Mouse (Mus musculus) embryonic facial prominence, embryonic 12.5 days (tissue): ENCODE results near the gene Serinc2. TPM values are rescaled to one million over a fixed set of nuclear protein-coding genes. Genes with fewer than 3 reads are reported as not detected.
"Not testable (repeated sequence)": the region's sequence is repeated elsewhere in the genome, so short reads cannot be mapped to it uniquely, and the experiment has no call there.

Experiments used
- ATAC-seq: fragments of 200-750 bp; cut with Nextera tagmentation; 2 replicates; pipeline ENCODE4 v1.8.0; 2017; ENCODE audit not compliant: insufficient number of reproducible peaks, insufficient read depth, low FRiP score, low TSS enrichment
- H3K27ac ChIP-seq: fragments of 300-500 bp; sonication (generic); 2 replicates; pipeline ENCODE4 v1.5.1; 2016; ENCODE audit warnings: mild to moderate bottlenecking
- H3K27me3 ChIP-seq: fragments of 300-500 bp; sonication (generic); 2 replicates; pipeline ENCODE4 v1.6.1; 2016; ENCODE audit warnings: mild to moderate bottlenecking, moderate library complexity
- H3K36me3 ChIP-seq: fragments of 300-500 bp; sonication (generic); 2 replicates; pipeline ENCODE4 v1.6.1; 2016; ENCODE audit warnings: mild to moderate bottlenecking
- H3K4me1 ChIP-seq: fragments of 300-500 bp; sonication (generic); 2 replicates; pipeline ENCODE4 v1.6.1; 2016
- H3K4me2 ChIP-seq: fragments of 300-500 bp; sonication (generic); replicated peaks from 2 replicates; pipeline ENCODE4 v1.6.1; 2016; ENCODE audit warnings: mild to moderate bottlenecking, moderate library complexity
- H3K4me3 ChIP-seq: fragments of 300-500 bp; sonication (generic); 2 replicates; pipeline ENCODE4 v1.5.1; 2016; ENCODE audit warnings: mild to moderate bottlenecking
- H3K9ac ChIP-seq: fragments of 300-500 bp; sonication (generic); 2 replicates; pipeline ENCODE4 v1.6.1; 2016; ENCODE audit warnings: mild to moderate bottlenecking, moderate library complexity
- H3K9me3 ChIP-seq: fragments of 300-500 bp; sonication (generic); 2 replicates; pipeline ENCODE4 v1.6.1; 2016; ENCODE audit warnings: mild to moderate bottlenecking, moderate library complexity
- WGBS: fragments of 180-500 bp; shearing (Covaris S2); methylation state at CpG from one replicate; pipeline ENCODE4 v1.1.7; 2016; 5-methylcytosine and 5-hydroxymethylcytosine counted together
- polyA plus RNA-seq: library from polyadenylated mRNA; unstranded; fragments of >200 nt; fragmentation: Nextera tagmentation; extraction: Ambion mirVana; gene quantifications from 2 replicates; pipeline ENCODE4 v1.2.1, GENCODE M21; 2016

Gene Serinc2
- polyA plus RNA-seq, 1 experiment from 2014 or later, result 154 TPM

GRCm38 (mm10) chr4:130251763-130252162 lies 27.2 kb downstream of the Serinc2 start:
- Histone ChIP-seq H3K4me2 (no peak overlapping the region), H3K9ac (no peak overlapping the region)
- no peak for ATAC-seq

DNA sequence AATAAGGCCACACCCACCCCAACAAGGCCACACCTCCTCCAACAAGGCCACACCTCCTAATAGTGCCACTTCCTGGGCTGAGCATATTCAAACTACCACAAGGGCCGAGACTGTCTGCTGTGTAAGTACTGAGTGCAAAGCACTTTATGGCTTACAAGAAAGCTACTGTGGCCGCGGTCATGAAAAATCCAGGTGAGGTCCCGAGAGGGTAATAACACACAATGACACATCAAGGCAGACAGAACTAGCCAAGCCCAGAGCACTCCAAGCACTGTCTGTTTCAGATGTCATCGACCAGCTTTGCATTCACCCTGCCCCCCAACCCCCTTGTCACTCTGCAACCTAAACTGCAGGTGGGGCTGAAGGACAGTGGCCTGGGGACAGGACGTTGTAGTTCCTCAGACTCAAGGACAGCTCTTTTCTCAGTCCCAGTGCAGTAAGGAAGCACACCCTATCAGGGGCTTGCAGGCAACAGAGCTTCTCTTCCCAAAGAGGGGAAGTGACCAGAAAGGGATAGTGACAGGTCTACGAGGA lies 27.8 kb downstream of the Serinc2 start:
- H3K9ac ChIP-seq, result no peak overlapping the region
- H3K4me2 ChIP-seq, result no peak overlapping the region
- H3K4me1 ChIP-seq, result no peaks in the 10 kb centered on the region
- no peak for ATAC-seq
- no peaks in the 10 kb centered on the region for H3K9me3 ChIP-seq
- WGBS, result 48% methylated on average over 7 of the region's 7 CpGs
- H3K36me3 ChIP-seq, result peaks cover 48% of the 10 kb centered on the region
- peaks cover 7% of the 10 kb centered on the region; the same call in 1 of the 2 replicates for H3K27me3 ChIP-seq
- H3K4me3 ChIP-seq, result no peak overlapping the region
- no peak overlapping the region for H3K27ac ChIP-seq

More at GRCm38 (mm10) chr4:130251763-130252162, 27.2 kb downstream of the Serinc2 start:
- Histone ChIP-seq H3K27me3 (peaks cover 3% of the 10 kb centered on the region; the same call in 1 of the 2 replicates), H3K4me1 (no peaks in the 10 kb centered on the region), H3K27ac (no peak overlapping the region), H3K4me3 (no peak overlapping the region), H3K36me3 (peaks cover 53% of the 10 kb centered on the region), H3K9me3 (no peaks in the 10 kb centered on the region)
- WGBS, result 32% methylated on average over 3 of the region's 3 CpGs

DNA sequence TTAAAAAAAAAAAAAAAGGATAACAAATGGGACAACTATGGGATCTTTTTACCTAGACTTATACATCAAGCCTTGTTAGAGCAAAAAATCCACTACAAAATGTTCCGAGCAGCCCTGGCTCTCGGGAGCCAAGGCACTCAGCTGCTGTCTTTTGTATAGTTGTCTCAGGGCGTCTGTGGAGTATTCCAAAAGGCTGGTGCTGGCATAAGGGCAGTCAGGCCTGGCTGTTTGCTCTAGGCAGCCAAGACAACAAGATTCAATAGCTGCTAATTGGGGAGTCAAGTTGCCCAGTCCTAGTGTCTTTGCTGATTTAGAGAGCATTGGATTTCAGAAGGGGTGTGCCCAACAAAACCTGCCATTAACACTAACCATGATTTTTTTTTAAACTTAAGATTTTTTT lies 30.4 kb downstream of the Serinc2 start:
- Histone ChIP-seq H3K27me3 (peaks cover 7% of the 10 kb centered on the region; the same call in 1 of the 2 replicates), H3K4me1 (no peaks in the 10 kb centered on the region), H3K9me3 (no peaks in the 10 kb centered on the region), H3K4me2 (no peak overlapping the region), H3K36me3 (peaks cover 25% of the 10 kb centered on the region), H3K9ac (no peak overlapping the region), H3K4me3 (no peak overlapping the region), H3K27ac (no peak overlapping the region)
- ATAC-seq, result no peak
- 64% methylated on average over 3 of the region's 3 CpGs for WGBS

GRCm38 (mm10) chr4:130246132-130246531 lies 32.9 kb downstream of the Serinc2 start:
- ATAC-seq, result no peak
- 2% methylated on average over 6 of the region's 6 CpGs for WGBS
- Histone ChIP-seq H3K4me2 (no peak overlapping the region), H3K9me3 (no peaks in the 10 kb centered on the region), H3K27me3 (peaks cover 7% of the 10 kb centered on the region; the same call in 1 of the 2 replicates), H3K36me3 (peaks cover 10% of the 10 kb centered on the region), H3K4me1 (no peaks in the 10 kb centered on the region), H3K27ac (no peak overlapping the region), H3K9ac (no peak overlapping the region), H3K4me3 (no peak overlapping the region)

DNA sequence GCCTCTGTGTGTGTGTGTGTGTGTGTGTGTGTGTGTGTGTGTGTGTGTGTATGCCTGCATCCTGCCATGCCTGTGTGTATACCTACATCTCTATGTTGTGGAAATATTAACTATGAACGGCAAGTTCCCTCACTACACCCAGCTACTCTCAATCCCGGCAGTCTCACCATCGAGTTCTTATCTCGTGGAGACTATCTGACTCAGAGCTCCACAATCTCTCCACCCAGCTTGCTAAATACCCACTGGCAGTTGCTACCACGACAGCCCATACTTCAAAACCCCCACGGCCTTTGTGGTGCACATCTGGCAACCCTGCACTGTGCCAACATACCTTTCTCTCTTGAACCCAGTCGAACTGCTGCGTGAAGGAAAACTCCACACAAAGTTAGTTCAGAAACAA lies 34.3 kb downstream of the Serinc2 start:
- Histone ChIP-seq H3K4me3 (no peak overlapping the region), H3K9ac (no peak overlapping the region), H3K27me3 (peaks cover 7% of the 10 kb centered on the region; the same call in 1 of the 2 replicates), H3K36me3 (no peaks in the 10 kb centered on the region), H3K9me3 (no peaks in the 10 kb centered on the region), H3K27ac (no peak overlapping the region), H3K4me2 (no peak overlapping the region), H3K4me1 (no peaks in the 10 kb centered on the region)
- ATAC-seq, result no peak
- WGBS, result 75% methylated on average over 8 of the region's 8 CpGs

GRCm38 (mm10) chr4:130243621-130244020 lies 35.4 kb downstream of the Serinc2 start:
- H3K9ac ChIP-seq, H3K4me2 ChIP-seq, H3K36me3 ChIP-seq, H3K27ac ChIP-seq, H3K4me1 ChIP-seq, H3K9me3 ChIP-seq, H3K27me3 ChIP-seq, ATAC-seq, H3K4me3 ChIP-seq: not testable (repeated sequence)
- WGBS, result 58% methylated on average over 1 of the region's 1 CpGs

GRCm38 (mm10) chr4:130242956-130243355 lies 36.0 kb downstream of the Serinc2 start:
- H3K4me1 ChIP-seq, result no peaks in the 10 kb centered on the region
- 87% methylated on average over 5 of the region's 5 CpGs for WGBS
- no peaks in the 10 kb centered on the region for H3K9me3 ChIP-seq
- no peaks in the 10 kb centered on the region for H3K36me3 ChIP-seq
- no peak overlapping the region for H3K9ac ChIP-seq
- H3K4me3 ChIP-seq, result no peak overlapping the region
- no peak for ATAC-seq
- H3K27ac ChIP-seq, result no peak overlapping the region
- H3K4me2 ChIP-seq, result no peak overlapping the region
- peaks cover 7% of the 10 kb centered on the region; the same call in 1 of the 2 replicates for H3K27me3 ChIP-seq

- Histone ChIP-seq H3K9ac (no peak overlapping the region), H3K27me3 (no peaks in the 10 kb centered on the region; the same call in 1 of the 2 replicates), H3K4me2 (no peak overlapping the region), H3K4me1 (no peaks in the 10 kb centered on the region), H3K9me3 (no peaks in the 10 kb centered on the region), H3K27ac (no peak overlapping the region), H3K36me3 (no peaks in the 10 kb centered on the region), H3K4me3 (no peak overlapping the region)
- 40% methylated on average over 5 of the region's 5 CpGs for WGBS
- no peak for ATAC-seq
These were observed 38.3 kb downstream of the Serinc2 start for GRCm38 (mm10) chr4:130240695-130241094.

GRCm38 (mm10) chr4:130237607-130238006 lies 41.4 kb downstream of the Serinc2 start:
- no peak for ATAC-seq
- H3K4me2 ChIP-seq, result no peak overlapping the region
- H3K36me3 ChIP-seq, result no peaks in the 10 kb centered on the region
- H3K27ac ChIP-seq, result no peak overlapping the region
- H3K4me1 ChIP-seq, result no peaks in the 10 kb centered on the region
- WGBS, result 92% methylated on average over 4 of the region's 4 CpGs
- no peak overlapping the region for H3K4me3 ChIP-seq
- H3K27me3 ChIP-seq, result no peaks in the 10 kb centered on the region
- no peak overlapping the region for H3K9ac ChIP-seq
- no peaks in the 10 kb centered on the region for H3K9me3 ChIP-seq

GRCm38 (mm10) chr4:130236361-130236760 lies 42.6 kb downstream of the Serinc2 start:
- no peak overlapping the region for H3K27ac ChIP-seq
- no peaks in the 10 kb centered on the region for H3K36me3 ChIP-seq
- H3K4me2 ChIP-seq, result no peak overlapping the region
- H3K9ac ChIP-seq, result no peak overlapping the region
- no peak overlapping the region for H3K4me3 ChIP-seq
- no peaks in the 10 kb centered on the region for H3K9me3 ChIP-seq
- H3K27me3 ChIP-seq, result no peaks in the 10 kb centered on the region
- ATAC-seq, result no peak
- H3K4me1 ChIP-seq, result no peaks in the 10 kb centered on the region
- WGBS, result 62% methylated on average over 8 of the region's 8 CpGs

DNA sequence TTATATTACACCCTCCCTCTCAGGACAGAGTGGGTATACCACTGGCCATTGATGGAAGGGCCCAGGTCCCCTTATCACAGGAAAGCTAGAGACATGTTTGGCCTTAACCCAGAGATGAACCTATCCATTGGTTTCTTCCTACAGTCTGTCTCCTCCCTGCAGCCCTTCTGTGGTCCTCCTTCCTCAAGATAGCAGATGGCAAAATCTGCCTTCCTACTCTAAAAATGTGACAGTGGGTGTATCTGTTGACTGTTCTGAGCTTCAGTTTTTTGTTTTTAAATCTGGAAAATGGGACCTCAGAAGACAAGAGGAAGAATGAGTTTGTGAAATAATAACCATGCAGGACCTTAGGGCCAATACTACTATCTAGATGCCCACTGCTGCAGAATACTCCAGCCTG lies 54.9 kb downstream of the Serinc2 start:
- H3K4me1 ChIP-seq, result no peaks in the 10 kb centered on the region
- no peak overlapping the region for H3K27ac ChIP-seq
- H3K27me3 ChIP-seq, result no peaks in the 10 kb centered on the region
- H3K36me3 ChIP-seq, result no peaks in the 10 kb centered on the region
- H3K9me3 ChIP-seq, result no peaks in the 10 kb centered on the region
- no peak overlapping the region for H3K9ac ChIP-seq
- no peak overlapping the region for H3K4me3 ChIP-seq
- no peak for ATAC-seq
- H3K4me2 ChIP-seq, result no peak overlapping the region

DNA sequence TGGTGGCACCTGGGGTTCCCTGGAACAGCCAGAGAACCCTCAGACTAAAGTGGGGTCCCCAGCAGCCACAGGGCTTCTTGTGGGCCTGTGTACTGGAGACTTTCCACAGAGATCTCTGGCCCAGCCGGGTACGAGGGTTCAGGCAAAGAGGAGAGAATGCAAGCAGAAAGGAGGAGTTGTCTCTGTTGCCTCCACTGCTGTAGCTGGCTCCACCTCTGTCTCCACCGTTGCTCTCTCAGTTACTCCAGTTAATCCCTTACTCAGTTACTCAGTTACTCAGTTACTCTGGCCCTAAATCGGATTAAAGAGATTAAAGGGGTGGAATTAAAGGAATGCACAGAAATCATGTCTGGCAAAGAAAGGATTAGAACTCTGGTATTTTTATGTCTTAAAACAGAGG lies 56.8 kb downstream of the Serinc2 start, which contains the start of gene Gm853:
TSS of gene Gm853 (minus strand) at position 223 of the 400 bp plus-strand sequence.
- H3K4me1 ChIP-seq, result no peaks in the 10 kb centered on the region
- H3K36me3 ChIP-seq, result no peaks in the 10 kb centered on the region
- WGBS, result 66% methylated on average over 4 of the region's 4 CpGs
- no peak within 1 kb of the TSS for H3K4me3 ChIP-seq
- no peaks in the 10 kb centered on the region for H3K27me3 ChIP-seq
- no peak within 1 kb of the TSS for H3K9ac ChIP-seq
- H3K27ac ChIP-seq, result no peak within 1 kb of the TSS
- H3K9me3 ChIP-seq, result no peaks in the 10 kb centered on the region
- H3K4me2 ChIP-seq, result no peak within 1 kb of the TSS
- no peak for ATAC-seq
